Mouse (Mus musculus) left cerebral cortex, postnatal 4 days (tissue): ENCODE results near the gene Dsel. TPM values are rescaled to one million over a fixed set of nuclear protein-coding genes. Genes with fewer than 3 reads are reported as not detected.

Experiments used
- DNase-seq: peaks from one replicate; pipeline ENCODE4 v3.0.0-alpha.2; 2022
- intact Hi-C: fragments of 180-260 bp; cut with DNase I; formaldehyde crosslinking; loops from one replicate; pipeline ENCODE4 v1.15.1; 2025
- total RNA-seq, 2 experiments: library from RNA; stranded (reverse); gene quantifications; 2 replicates each; pipeline ENCODE4 v1.2.3; 2021

Gene Dsel
- total RNA-seq = 10 to 100 TPM; 23.9 to 26.5 TPM

DNA sequence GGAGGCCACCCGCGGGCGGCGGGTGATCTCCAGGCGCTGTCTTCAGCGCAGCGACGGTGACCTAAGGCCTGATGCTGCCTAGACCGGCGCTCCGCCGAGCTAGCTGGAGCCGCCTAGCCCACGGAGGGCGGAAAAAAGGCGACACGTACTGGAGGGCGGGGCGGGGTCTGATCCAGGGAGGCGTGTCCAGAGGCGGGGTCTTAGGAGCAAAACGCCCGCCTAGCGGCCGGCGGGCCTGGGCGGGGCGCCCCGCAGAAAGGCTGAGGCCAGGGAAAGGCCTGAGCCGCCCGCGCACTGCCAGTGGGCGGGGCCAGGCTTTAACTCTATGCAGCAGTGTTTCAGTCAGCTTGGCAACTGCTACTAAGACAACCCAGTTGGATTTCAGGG lies at the start of gene Dsel:
TSS of gene Dsel (minus strand) at position 140 of the 387 bp plus-strand sequence.
- intact Hi-C loops = loop anchor here (1.0 kb wide), 1 partner anchor 515 kb away; no protein-coding TSS in a partner anchor
- peak; percentile 96 for DNase-seq

DNA sequence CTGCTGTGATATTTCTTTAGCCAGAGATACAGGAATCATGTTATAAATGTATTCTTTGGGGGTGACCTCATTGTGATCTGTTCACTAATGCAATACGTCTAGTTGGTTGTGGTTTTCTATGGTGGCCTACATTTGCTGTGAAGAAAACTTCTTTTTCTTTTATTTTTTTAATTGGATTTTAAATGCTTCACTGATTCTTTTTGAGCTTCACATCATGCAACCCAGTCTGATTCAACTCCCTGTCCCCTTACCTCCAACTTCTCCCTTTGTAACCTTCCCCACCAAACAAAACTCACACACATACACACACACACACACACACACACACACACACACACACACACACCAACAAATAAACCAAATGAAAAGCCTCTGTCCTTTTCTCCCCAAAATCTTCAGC lies 46.7 kb upstream of the Dsel start:
- intact Hi-C loops = no loop called here
- DNase-seq = no peak

DNA sequence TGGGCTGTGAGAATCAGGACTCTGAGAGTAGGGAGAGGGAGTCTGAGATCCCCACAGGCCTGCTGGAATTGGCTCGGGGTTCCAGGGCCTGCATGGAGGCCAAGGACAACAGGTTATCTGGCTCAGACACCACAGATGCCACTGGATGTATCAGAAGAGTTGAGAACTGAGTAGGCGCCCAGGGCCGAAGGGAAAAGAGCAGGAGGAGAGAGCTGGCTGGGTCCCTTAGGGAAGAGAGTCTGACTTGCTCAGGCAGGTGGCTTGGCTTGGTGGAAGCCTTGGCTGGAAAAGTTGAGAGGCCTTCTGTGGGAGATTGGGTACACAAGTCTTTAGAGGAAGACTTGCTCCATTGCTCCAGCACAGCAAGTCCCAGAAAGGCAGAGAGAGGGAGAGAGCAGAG lies 18.6 kb upstream of the Dsel start:
- DNase-seq = no peak
- intact Hi-C loops = no loop called here

DNA sequence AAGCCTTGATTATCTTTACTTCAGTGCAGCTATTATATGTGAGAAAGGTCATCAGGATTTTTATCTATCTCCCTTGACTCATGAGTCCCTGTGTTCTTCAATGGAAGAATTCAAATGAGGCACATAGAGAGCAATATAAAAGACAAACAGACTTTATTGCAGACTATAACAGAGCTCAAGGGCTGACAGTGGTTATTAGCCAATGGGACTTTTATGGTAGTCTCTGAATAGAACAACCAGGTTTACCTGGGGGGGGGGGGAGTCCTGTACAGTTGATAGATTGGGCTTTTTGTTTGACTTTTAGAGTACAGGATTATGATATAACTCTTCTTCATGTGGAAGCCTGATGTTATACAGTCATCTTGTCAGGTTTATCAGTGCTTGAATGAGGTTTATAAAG lies 11.1 kb upstream of the Dsel start:
- intact Hi-C loops = no loop called here
- no peak for DNase-seq

DNA sequence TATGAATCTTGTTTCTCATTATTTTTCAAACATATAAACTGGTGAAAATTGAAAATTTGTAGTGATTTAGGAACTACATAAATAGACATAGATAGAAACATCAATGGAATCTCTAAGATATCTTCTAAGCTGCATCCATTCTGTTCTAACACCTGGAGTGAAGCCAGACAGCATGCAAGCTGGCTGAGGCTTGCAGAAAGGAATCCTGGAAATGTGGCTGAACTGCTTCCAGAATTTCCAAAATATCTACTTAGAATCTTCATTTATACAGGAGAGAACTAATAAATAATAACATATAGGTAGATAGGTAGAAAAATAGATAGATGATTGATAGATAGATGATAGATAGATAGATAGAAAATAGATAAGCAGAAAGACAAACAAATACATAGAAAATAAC lies 8.5 kb upstream of the Dsel start:
- intact Hi-C loops = no loop called here
- DNase-seq = no peak

DNA sequence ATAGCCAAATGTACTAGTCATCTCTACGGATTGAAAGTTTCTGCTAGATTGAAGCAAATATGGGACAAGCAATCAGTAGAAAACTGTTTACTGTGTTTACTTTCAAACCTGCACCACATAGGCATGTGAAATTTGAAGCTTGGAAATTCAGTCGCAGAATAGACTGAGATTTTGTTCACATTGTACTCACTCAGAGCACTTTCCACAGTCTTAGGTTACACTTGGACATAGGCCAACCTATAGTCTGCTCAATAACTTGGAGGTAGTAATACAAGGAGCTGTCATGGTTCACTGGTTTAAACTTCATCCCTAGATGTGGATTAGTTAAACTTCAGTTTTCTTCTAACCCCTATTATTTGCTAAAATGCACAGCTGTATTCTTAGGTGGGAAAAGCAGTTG lies 749 bp upstream of the Dsel start:
- intact Hi-C loops = no loop called here
- DNase-seq = no peak

DNA sequence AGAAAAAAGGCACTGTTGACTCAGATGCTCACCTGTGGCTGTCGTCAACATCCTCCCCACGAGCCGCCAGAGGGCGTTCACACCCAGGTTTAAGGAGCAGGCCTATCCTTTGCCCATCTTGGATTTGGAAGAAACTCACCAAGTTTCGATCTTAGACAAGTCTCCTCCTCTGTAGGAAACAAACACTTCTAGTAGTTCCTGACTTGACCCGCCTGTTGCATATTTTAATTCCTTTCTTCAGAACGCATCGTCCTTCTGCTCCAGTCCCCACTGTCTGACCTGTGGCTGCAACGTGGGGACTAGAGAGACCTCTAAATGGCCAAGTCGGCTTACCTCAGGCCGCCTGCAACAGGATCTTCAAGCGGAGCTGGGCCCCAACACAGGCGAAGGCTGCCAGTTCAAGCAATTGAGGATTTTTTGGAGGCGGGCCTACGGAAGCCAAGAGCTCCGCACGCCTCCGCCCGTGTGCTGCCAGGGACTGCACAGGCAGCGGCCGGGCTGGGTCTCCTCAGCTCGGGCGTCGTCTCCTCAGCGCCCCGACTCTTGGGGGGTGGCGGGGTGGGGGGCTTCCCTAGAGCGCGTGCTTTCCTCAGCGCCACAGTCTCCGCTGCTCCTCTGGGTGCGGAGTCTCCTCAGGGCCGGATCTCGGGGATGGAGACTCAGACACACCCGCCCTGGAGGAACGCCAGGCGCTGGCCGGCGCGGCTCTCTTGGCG lies 497 bp downstream of the Dsel start:
- intact Hi-C loops = loop anchor here (1.0 kb wide), 1 partner anchor 515 kb away; no protein-coding TSS in a partner anchor
- DNase-seq = peak; percentile 85

DNA sequence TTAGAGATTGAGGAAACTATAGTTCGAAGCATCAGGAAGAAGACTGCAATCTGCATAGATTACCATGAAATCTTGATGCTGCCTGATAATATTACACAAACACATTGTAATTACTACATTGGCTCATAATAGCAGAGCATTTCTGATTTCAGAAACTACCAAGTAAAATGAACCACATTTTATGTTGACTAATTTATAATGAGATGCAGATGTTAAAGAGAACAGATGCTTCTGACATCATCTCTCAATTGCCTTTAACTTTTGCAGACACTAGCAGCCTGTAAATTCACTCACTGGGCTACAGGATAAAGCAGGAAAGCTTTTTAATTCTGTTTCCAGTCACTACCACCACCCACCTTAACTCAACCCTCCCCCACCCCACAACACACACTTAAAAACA lies 6.9 kb downstream of the Dsel start:
- intact Hi-C loops = no loop called here
- no peak for DNase-seq

DNA sequence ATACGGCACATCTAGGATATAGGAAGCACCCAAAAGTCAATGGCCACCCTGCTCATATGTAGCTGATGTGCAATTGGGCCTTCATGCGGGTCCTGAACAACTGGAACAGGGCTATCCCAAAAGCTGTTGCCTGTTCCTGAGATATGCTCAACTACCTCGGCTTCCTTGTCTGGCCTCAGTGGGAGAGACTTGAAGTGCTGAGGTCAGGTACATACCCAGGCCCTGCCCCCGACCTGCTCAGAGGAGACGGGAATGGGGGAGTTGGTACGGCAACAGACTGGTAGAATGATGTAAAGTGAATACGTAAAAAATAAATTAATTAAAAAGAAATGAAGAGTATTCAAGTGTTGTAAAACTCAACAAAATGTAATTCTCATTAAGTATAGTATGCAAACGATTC lies 12.3 kb downstream of the Dsel start:
- intact Hi-C loops = no loop called here
- no peak for DNase-seq

DNA sequence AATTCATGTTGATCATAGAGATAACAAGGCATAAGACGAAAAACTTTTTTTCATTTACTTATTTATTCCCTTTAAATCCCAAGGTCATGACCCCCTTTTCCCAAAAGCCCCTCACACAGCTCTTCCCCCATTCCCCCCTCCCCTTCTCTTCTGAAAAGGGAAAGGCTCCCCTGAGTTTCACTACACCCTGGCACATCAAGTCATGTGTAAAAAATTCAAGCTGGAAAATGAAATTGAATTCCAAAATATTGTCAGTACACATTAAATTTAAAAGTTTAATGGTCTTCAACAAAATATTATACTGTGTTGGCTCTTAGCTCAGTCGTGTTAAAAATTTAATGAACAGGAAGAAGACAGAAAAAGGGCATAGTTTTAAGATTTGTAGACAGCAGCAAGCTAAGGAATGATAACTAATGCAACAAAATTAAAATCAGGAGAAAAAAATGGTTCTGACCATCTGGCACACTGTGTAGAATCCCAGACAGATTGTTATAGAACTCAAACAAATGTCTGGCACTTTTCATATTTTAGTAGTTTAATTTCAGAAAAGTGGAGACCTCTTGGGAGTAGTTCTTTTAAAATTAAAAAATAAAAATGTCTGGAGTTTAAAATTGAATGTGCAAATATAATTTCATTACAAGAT lies 31.0 kb downstream of the Dsel start:
- intact Hi-C loops = no loop called here
- no peak for DNase-seq
